8 mouse cellular contexts compared by ENCODE assay signal in genomic region chr16:23982891-23983588, GRCm38 (mm10). TPM values are rescaled to one million over a fixed set of nuclear protein-coding genes. Genes with fewer than 3 reads are reported as not detected.
DNase-seq lines count a peak whose midpoint lies in the region; ATAC-seq and TF ChIP-seq lines count a peak whose summit lies in the region.

No protein-coding gene starts in this region.

- no peak for TF ChIP-seq POLR2A in small intestine, adult 2 months (IDR thresholded peaks at IDR 0.05; ENCODE audit: low read depth, low read length)

- H3K27me3 ChIP-seq in hindbrain, embryonic 13.5 days: peaks cover 65% of the 10 kb centered on the region
- peaks cover 80% of the 10 kb centered on the region for H3K27me3 ChIP-seq in midbrain, embryonic 12.5 days
- H3K27me3 ChIP-seq in small intestine, adult 2 months (ENCODE audit: control insufficient read depth, insufficient read depth, low read length): no peaks in the 10 kb centered on the region; the same call in 1 of the 2 replicates

- ATAC-seq in hindbrain, embryonic 13.5 days (ENCODE audit: low FRiP score): peak; percentile 37; the same call in 1 of the 2 replicates
- ATAC-seq in midbrain, embryonic 12.5 days (ENCODE audit: low FRiP score, low read depth): no peak

- peak; percentile 78; the same call in 1 of the 2 replicates for TF ChIP-seq CTCF in small intestine, adult 2 months (IDR thresholded peaks at IDR 0.05; ENCODE audit: extremely low read depth, insufficient read length, insufficient replicate concordance, low read depth, low read length)

- no peaks in the 10 kb centered on the region for H3K36me3 ChIP-seq in hindbrain, embryonic 13.5 days
- no peaks in the 10 kb centered on the region for H3K36me3 ChIP-seq in midbrain, embryonic 12.5 days
- no peaks in the 10 kb centered on the region for H3K36me3 ChIP-seq in small intestine, adult 2 months (ENCODE audit: control insufficient read depth, insufficient read depth, low read length)

- H3K9ac ChIP-seq in hindbrain, embryonic 13.5 days: peak overlapping the region; percentile 67
- no peak overlapping the region; the same call in 1 of the 2 replicates for H3K9ac ChIP-seq in midbrain, embryonic 12.5 days (replicated peaks)

- intact Hi-C loops in left cerebral cortex, postnatal 14 days (cut with DNase I): loop anchor here (2.0 to 10.0 kb wide), 2 partner anchors 932 to 1280 kb away; no protein-coding TSS in a partner anchor

- H3K9me3 ChIP-seq in hindbrain, embryonic 13.5 days: no peaks in the 10 kb centered on the region
- no peaks in the 10 kb centered on the region for H3K9me3 ChIP-seq in midbrain, embryonic 12.5 days

- peak; percentile 64 for DNase-seq in ES-CJ7 (ENCODE audit: low read depth, low spot score)
- DNase-seq in cerebellum, adult 11-12 months: peak; percentile 86
- peak; percentile 61 to 83 for DNase-seq in frontal cortex, postnatal 14 days (ENCODE audit: low spot score in 2 of 2)
- DNase-seq in left cerebral cortex, postnatal 14 days (ENCODE audit: low spot score in 2 of 2): peak; percentile 81 to 86
- no peak for DNase-seq in adipocyte (ENCODE audit: low spot score)

- H3K4me1 ChIP-seq in hindbrain, embryonic 13.5 days (replicated peaks): peaks cover 55% of the 10 kb centered on the region
- H3K4me1 ChIP-seq in midbrain, embryonic 12.5 days: peaks cover 52% of the 10 kb centered on the region
- peaks cover 7% of the 10 kb centered on the region for H3K4me1 ChIP-seq in small intestine, adult 2 months (ENCODE audit: control insufficient read depth, insufficient read depth, insufficient read length, low read length)

- peak overlapping the region; percentile 38 for H3K4me3 ChIP-seq in hindbrain, embryonic 13.5 days
- peak overlapping the region; percentile 44 for H3K4me3 ChIP-seq in midbrain, embryonic 12.5 days
- H3K4me3 ChIP-seq in small intestine, adult 2 months (ENCODE audit: low read depth, low read length): peak overlapping the region; percentile 52

- peak overlapping the region; percentile 67 for H3K4me2 ChIP-seq in hindbrain, embryonic 13.5 days
- peak overlapping the region; percentile 69 for H3K4me2 ChIP-seq in midbrain, embryonic 12.5 days (replicated peaks)

- H3K27ac ChIP-seq in hindbrain, embryonic 13.5 days: no peak overlapping the region
- H3K27ac ChIP-seq in midbrain, embryonic 12.5 days (replicated peaks): no peak overlapping the region
- peak overlapping the region; percentile 45 for H3K27ac ChIP-seq in small intestine, adult 2 months (ENCODE audit: insufficient read depth, low read depth, low read length)

- WGBS in hindbrain, embryonic 13.5 days: under 1% methylated on average over 33 of the region's 33 CpGs
- WGBS in midbrain, embryonic 12.5 days: under 1% methylated on average over 33 of the region's 33 CpGs
- 1% methylated on average over 33 of the region's 33 CpGs for WGBS in small intestine, adult 2 months

RNA-seq across cellular contexts. Expression of gene Gm37419, which starts 5.2 kb away (rescaled TPM):
- not detected in 2 replicates for polyA plus RNA-seq in hindbrain, embryonic 13.5 days (2015; fragmentation: Nextera tagmentation; extraction: Ambion mirVana)
- not detected for total RNA-seq in left cerebral cortex, postnatal 14 days (2021)
- not detected in 2 replicates for polyA plus RNA-seq in midbrain, embryonic 12.5 days (2016; fragmentation: Nextera tagmentation; extraction: Ambion mirVana)
- polyA plus RNA-seq in small intestine, adult 2 months (2012; rRNA removed): not detected in 2 replicates

RNA-seq across cellular contexts. Expression of gene Bcl6, which starts 5.6 kb away (rescaled TPM):
- polyA plus RNA-seq in hindbrain, embryonic 13.5 days (2015; fragmentation: Nextera tagmentation; extraction: Ambion mirVana): 0.22 and 0.32 TPM in 2 replicates
- 10 to 100 TPM; 28.0 to 33.6 TPM for total RNA-seq in left cerebral cortex, postnatal 14 days (2021)
- polyA plus RNA-seq in midbrain, embryonic 12.5 days (2016; fragmentation: Nextera tagmentation; extraction: Ambion mirVana): 0.15 and 0.25 TPM in 2 replicates
- 4.1 and 12.2 TPM in 2 replicates for polyA plus RNA-seq in small intestine, adult 2 months (2012; rRNA removed)

RNA-seq across cellular contexts. Expression of gene Rtp2, which starts 50.8 kb away (rescaled TPM):
- not detected in 2 replicates for polyA plus RNA-seq in hindbrain, embryonic 13.5 days (2015; fragmentation: Nextera tagmentation; extraction: Ambion mirVana)
- under 1 TPM; 0.18 to 0.30 TPM for total RNA-seq in left cerebral cortex, postnatal 14 days (2021)
- not detected in 2 replicates for polyA plus RNA-seq in midbrain, embryonic 12.5 days (2016; fragmentation: Nextera tagmentation; extraction: Ambion mirVana)
- not detected in 2 replicates for polyA plus RNA-seq in small intestine, adult 2 months (2012; rRNA removed)
